Mouse (Mus musculus) lung, postnatal 36 days (tissue): Measurements from ENCODE around the gene Rxfp2.

ENCODE experiments used
- DNase-seq: peaks from one replicate; pipeline ENCODE4 v3.0.0; 2022; ENCODE audit warnings: mixed read lengths

Gene Rxfp2

DNA sequence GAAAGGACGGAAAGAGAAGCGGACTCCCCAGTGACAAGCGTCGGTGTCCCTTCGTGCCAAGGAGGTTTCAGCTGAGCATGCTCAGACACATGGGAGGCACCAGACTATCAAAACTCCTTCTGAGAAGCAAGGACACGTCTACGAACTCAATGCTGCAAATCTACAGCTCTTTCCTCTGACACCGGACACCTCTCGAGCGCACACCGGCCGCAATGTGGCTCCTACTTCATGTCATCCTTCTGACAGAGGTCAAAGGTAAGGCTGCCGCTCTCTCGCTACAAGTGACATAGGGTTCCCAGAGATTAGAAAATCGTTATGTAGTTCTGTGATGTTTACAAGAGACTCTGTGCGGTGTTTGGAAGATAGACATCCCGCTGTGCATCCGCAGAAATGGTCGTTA is at the start of gene Rxfp2:
Gene Rxfp2 (plus strand): TSS at position 20 of the 400 bp plus-strand sequence.
- DNase-seq, result no peak

GRCm38 (mm10) chr5:149970261-149970660 is 48.2 kb upstream of the Rxfp2 start:
- no peak for DNase-seq

DNA sequence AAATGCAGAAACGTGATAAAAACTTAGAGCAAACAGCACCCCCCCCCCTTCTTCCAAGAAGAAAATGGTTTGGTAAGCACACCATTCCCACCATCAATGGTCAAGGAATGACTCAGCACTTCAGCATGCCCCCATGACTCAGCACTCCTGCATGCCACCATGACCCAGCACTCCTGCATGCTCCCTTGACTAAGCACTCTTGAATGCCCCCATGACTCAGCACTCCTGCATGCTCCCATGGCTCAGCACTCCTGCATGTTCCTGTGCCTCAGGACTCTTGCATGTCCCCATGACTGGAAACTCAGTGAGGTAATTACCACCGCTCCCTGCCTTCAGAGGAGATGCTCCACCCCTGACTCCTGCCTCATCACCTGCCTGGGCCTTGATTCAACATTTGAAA is 41.4 kb upstream of the Rxfp2 start:
- DNase-seq, result no peak

DNA sequence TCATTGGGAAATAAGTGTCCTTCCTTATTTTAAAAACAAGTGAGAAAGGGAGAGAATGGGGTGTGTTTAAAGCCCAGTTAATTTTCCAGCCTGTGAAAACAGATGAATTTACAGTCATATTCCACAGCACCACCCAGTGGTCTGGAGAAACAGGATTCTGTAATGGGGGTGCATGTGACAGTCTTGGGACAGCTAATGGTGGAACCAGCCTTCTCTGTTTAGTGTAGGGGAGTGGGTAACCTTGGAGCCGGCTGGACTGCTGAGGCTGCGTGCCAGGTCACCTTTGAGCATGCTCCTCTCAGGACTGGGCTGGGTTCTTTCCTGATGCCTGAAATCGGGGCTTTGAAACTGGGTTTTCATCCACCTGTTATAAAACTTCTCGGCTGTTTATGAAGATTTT is 34.9 kb upstream of the Rxfp2 start:
- no peak for DNase-seq

DNA sequence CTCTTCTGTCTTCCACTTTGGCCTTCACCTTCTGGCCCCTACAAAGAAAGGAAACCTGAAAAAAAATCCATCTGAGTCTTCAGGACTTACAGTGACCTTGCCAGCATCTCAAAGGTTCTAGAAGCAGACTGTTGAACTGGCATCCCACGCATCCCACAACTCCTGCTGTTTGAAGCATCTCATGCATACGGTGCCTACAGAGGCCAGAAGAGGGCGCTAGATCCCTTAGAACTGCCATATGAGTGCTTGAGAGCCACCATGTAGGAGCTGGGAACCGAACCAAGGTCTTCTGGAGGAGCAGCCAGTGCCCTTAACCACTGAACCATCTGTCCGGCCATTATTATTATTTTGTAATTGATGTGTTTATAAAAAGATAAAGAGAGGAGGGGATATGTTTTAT is 23.9 kb upstream of the Rxfp2 start:
- no peak for DNase-seq

DNA sequence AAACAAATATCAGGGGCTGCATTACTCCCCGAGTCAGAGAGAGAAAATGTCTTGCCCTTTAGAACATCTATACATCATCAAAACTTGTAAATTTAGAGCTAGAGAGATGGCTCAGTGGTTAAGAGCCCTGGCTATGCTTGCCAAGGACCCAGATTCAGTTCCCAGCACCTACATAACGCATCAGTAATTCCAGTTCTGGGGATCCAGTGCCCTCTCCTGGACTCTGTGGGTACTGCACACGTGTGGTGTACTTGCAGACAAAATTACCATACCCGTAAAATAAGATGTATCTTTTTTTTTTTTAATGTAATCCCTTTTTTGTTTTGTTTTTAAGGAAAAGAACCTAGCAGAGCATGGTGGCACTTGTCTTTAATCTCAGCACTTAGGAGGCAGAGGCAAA is 21.9 kb upstream of the Rxfp2 start:
- no peak for DNase-seq

DNA sequence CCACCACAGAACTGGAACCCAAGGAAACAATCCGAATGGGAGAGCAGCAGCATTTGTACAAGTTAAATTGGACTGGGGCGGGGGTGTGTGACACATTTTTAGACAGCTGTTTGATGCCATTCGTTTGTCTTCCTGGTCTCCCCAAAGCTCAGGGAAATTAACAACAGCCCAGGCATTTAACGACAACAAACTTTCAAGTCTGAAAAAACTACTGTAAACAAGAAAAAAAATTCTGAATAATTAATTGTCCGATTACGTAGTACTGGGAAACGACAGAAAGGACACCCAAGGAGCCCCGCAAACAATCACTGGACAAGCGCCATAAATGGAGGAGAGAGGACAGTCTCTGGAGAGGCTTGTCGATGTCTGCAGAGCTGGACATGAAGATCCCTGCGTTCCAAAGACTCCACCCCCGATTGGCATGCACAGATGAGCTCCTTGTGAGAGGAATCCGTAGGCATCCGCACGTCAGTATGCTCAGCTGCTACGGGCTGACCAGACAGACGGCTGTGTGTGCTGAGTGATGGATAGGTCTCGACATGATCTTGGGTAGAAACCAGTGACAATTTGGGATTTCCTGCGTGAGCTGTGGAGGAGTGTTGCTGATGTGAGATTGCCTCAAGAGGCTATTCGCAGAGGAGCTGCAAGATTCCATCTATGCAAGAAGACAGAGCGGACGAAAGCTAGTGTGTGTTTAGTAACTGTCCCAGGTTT is 21.0 kb upstream of the Rxfp2 start:
- DNase-seq, result no peak

- DNase-seq, result no peak
These were observed 20.2 kb upstream of the Rxfp2 start for GRCm38 (mm10) chr5:149998311-149998710.

GRCm38 (mm10) chr5:150005355-150005754 is 13.1 kb upstream of the Rxfp2 start:
- no peak for DNase-seq

- DNase-seq, result no peak
These were observed 1.6 kb upstream of the Rxfp2 start for GRCm38 (mm10) chr5:150016861-150017260.

DNA sequence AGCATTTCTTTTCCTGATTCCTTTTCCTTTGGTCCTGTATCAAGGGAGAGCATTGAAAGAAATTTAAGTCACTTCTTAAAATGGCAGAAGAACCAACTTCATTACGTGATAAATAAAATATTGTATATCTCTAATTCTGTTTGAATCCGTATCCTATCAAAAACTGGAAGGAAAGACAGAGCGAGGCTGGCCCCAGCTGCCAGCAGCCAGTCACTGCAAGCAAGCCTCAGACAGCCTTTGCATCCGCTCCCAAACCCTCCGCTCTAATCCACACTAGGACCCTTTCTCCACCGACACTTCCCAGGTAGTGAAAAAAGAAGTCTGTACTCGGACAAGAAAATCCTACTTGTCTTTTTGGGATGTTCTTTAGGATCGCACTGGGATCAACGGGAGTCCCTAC is 803 bp upstream of the Rxfp2 start:
- no peak for DNase-seq

DNA sequence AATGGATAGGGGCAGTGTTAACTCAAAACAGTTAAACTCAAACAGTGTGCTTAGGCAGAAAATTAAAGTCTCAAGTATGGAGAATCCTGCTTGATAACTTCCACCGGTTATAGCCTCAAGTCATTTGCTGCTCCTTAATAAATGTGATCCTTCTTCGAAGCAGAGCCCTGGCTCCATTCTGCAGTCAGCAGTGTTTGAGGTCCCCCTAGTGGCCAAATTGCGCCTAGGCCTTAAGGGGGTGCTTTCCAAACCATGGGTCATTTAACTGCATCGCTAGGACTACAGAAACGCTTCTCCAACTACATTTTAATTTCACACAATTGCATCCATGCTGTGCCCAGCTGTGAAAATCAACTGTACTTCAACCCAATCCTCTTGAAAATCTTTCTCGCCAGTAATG is 2.4 kb downstream of the Rxfp2 start:
- DNase-seq, result peak; percentile 83

GRCm38 (mm10) chr5:150021805-150022204 is 3.3 kb downstream of the Rxfp2 start:
- DNase-seq, result no peak

- no peak for DNase-seq
These were observed 4.1 kb downstream of the Rxfp2 start for GRCm38 (mm10) chr5:150022556-150022955.

- no peak for DNase-seq
These were observed 5.0 kb downstream of the Rxfp2 start for GRCm38 (mm10) chr5:150023476-150023875.

- DNase-seq, result no peak
These were observed 5.7 kb downstream of the Rxfp2 start for GRCm38 (mm10) chr5:150024188-150024587.

- no peak for DNase-seq
These were observed 6.4 kb downstream of the Rxfp2 start for GRCm38 (mm10) chr5:150024901-150025300.

- DNase-seq, result no peak
These were observed 6.9 kb downstream of the Rxfp2 start for GRCm38 (mm10) chr5:150025326-150025725.

DNA sequence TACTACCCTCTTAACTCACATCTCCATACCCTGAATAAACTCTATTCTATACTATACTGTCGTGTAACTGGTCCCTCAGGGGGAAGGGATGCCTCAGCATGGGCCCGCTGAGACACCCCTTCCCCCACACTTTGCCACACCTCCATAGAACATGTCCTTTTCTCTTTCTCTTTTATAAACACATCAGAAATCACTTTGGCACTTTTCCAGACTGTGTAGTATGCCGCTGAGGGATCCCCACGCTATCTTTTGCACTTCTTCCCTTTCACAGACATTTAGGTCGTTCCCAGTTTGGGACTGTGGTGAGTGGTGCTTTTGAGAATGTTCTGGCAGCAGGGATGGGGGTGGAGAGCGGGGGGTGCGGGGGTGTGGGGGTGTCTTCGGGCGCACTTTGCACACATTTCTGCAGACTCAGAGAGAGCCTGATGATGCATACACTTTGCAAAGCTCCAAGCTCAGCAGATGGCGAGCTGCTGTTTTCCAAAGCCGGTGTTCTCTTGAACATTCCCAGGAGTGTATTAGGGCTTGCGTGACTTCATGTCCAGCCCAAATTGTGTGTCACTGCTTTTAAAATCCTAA is 8.1 kb downstream of the Rxfp2 start:
- no peak for DNase-seq

DNA sequence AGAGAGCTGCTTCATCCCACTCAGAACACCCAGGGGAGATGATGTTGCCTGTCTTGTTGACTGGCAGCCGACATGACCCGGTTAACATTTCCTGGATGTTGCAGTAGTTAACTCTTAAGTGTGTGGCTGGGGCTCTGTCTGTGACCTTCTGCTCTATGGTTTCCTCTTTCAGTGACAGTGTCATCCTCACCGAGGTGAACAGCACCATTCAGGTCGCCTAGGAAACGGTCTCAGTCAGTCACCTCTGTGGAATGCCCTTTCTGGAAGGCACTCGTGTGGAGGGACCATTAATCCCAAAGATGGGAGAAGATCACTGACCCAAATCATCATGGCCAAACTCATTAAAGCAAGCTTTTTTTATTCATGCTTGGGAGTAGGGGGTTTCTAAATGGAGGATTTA is 12.7 kb downstream of the Rxfp2 start:
- no peak for DNase-seq

- DNase-seq, result no peak
These were observed 13.2 kb downstream of the Rxfp2 start for GRCm38 (mm10) chr5:150031634-150032033.

DNA sequence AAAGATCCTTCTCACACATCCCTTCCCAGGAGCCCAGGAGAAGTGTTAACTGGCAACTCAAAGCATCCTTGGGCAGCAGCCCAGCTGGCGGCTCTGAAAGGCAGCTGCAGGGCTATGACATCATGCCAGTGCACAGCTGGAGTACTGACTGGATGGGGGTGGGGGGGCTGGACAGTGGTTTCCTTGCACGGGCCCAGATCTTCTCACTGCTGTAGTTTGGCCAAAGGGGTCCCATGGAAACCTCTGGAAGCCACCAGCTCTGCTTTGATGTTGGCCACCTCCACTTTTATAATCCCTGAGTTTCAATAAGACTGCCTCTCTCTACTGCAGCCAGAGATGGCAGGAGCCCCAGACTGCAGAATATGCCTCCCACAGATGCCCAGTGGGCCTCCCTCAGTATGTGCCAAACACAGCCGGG is 13.6 kb downstream of the Rxfp2 start:
- peak; percentile 10 for DNase-seq

DNA sequence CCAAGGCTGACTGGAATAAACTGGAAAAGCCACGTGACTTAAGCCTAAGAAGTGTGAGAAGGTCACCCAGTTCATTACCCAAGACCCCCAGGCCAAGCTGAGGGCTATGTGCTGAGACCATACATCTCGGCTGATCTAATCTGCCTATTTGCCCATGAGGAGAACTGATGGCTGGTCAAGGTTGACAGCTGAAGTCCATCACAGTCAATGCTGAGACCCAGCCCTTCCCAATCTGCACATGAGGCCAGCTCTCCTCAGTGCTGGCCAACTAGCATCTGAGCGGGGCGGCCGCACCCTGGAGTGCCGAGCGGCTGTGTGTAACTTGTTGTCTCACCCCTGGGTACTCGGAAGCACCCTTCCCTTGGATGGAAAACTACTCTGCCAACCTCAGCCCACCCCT is 17.8 kb downstream of the Rxfp2 start:
- DNase-seq, result no peak

DNA sequence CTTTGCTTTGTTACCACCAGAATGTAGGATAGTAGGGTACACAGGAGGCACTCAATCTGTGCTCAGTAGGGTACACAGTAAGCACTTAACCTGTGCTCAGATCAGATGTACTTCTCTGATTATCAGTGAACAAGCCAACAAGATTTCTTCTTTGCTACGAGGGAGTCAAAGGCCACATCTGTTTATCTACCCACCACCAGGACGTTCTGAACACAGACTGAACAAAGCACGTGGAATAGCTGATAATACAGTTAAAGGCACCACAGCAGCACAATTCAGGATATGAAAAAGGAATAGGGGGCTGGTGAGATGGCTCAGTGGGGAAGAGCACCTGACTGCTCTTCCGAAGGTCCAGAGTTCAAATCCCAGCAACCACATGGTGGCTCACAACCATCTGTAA is 18.4 kb downstream of the Rxfp2 start:
- no peak for DNase-seq

DNA sequence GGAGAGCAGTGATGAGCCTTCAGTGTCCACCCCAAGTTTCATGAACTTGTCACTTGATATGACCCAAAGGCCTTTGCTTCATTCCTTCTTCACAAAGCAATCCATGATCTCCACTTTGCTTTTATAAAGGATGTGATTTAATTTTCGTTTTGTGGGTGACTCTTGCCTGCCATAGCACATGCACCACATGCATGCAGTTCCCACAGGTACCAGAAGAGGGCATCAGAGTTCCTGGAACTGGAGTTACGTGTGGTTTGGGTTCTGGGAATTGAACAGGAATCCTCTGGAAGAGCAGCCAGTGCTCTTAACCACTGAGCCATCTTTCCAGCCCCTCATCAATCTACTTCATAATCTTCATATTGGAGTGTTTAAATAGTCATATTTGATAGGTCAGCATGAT is 26.1 kb downstream of the Rxfp2 start:
- no peak for DNase-seq
